Mouse (Mus musculus) kidney, embryonic 16.5 days (tissue): ENCODE data around the gene Mup22. TPM values are rescaled to one million over a fixed set of nuclear protein-coding genes. Genes with fewer than 3 reads are reported as not detected.
"Not testable (repeated sequence)": the region's sequence is repeated elsewhere in the genome, so short reads cannot be mapped to it uniquely, and the experiment has no call there.

Experiments used
- ATAC-seq: fragments of 200-750 bp; cut with Nextera tagmentation; 2 replicates; pipeline ENCODE4 v1.8.0; 2017; ENCODE audit warnings: moderate TSS enrichment; ENCODE audit not compliant: low FRiP score, low TSS enrichment
- H3K27ac ChIP-seq: fragments of 300-500 bp; sonication (generic); 2 replicates; pipeline ENCODE4 v1.5.1; 2014; ENCODE audit warnings: low read length
- H3K27me3 ChIP-seq: fragments of 300-500 bp; sonication (generic); 2 replicates; pipeline ENCODE4 v1.6.1; 2014; ENCODE audit warnings: low read length, control low read depth, mixed read lengths; ENCODE audit not compliant: insufficient read depth
- H3K36me3 ChIP-seq: fragments of 300-500 bp; sonication (generic); 2 replicates; pipeline ENCODE4 v1.6.1; 2014; ENCODE audit warnings: low read length, control low read depth, mixed read lengths; ENCODE audit not compliant: insufficient read depth
- H3K4me1 ChIP-seq: fragments of 300-500 bp; sonication (generic); 2 replicates; pipeline ENCODE4 v1.6.1; 2014; ENCODE audit warnings: low read length, control low read depth, mixed read lengths; ENCODE audit not compliant: insufficient read depth
- H3K4me2 ChIP-seq: fragments of 300-500 bp; sonication (generic); replicated peaks from 2 replicates; pipeline ENCODE4 v1.6.1; 2014; ENCODE audit warnings: low read depth, low read length
- H3K4me3 ChIP-seq: fragments of 300-500 bp; sonication (generic); 2 replicates; pipeline ENCODE4 v1.5.1; 2014; ENCODE audit warnings: mild to moderate bottlenecking, low read length
- H3K9ac ChIP-seq: fragments of 300-500 bp; sonication (generic); replicated peaks from 2 replicates; pipeline ENCODE4 v1.6.1; 2014; ENCODE audit warnings: low read length
- H3K9me3 ChIP-seq: fragments of 300-500 bp; sonication (generic); 2 replicates; pipeline ENCODE4 v1.6.1; 2016; ENCODE audit warnings: low read length, control low read depth
- WGBS: fragments of 180-500 bp; shearing (Covaris S2); extraction: QIAGEN DNeasy Blood & Tissue Kit; methylation state at CpG from one replicate; pipeline ENCODE4 v1.1.7; 2014; 5-methylcytosine and 5-hydroxymethylcytosine counted together
- polyA plus RNA-seq: library from polyadenylated mRNA; unstranded; fragments of >200 nt; fragmentation: Nextera tagmentation; extraction: Ambion mirVana; gene quantifications from 2 replicates; pipeline ENCODE4 v1.2.1, GENCODE M21; 2015

The Mup22 gene
- not detected in 2 replicates for polyA plus RNA-seq

DNA sequence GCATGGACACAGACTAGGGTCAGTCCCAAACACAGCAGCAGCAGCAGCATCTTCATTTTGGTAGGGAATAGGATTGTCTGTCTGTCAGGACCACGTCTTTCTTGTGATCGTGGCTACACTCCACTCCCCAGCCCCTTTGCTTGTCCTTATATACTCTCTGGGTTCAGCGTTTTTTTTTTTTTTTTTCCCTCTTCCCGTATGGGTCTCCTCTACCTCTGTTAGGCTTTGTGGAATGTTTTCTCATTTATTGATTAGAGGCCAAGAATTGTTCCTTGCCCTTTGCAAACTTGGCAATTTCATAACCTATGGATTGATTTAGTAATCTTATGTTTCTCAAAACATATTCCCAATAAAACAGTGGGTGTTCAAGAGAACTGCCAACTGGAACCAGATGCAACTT lies at the start of gene Mup22:
Gene Mup22 (minus strand): TSS at position 101 of the 400 bp plus-strand sequence.
- H3K4me3 ChIP-seq, H3K27ac ChIP-seq, H3K9me3 ChIP-seq, H3K36me3 ChIP-seq, H3K4me2 ChIP-seq, ATAC-seq, H3K9ac ChIP-seq, H3K4me1 ChIP-seq, H3K27me3 ChIP-seq: not testable (repeated sequence)
- 85% methylated on average over 3 of the region's 4 CpGs for WGBS

DNA sequence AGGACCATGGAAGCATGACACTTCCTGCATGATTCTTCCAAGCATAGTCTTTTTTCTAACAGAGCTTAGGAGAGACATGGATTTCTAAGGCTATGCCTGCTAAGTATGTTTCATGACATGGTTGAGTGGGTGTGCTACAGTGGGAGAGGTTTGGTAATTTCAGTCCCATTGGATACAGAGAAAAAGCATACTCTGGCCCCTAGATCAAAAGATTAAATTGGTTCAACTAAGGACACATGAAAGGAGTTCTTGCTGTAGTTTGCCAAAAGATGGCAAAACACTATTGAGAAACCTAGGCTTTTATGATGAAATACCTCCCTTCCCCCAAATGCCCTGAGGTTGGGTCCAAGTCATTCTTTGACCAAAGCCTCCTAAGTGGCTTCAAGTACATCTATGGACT lies 19.6 kb upstream of the Mup22 start:
- not testable (repeated sequence) for H3K36me3 ChIP-seq, H3K27me3 ChIP-seq, H3K9me3 ChIP-seq, H3K4me2 ChIP-seq, H3K4me1 ChIP-seq, H3K9ac ChIP-seq, H3K4me3 ChIP-seq, ATAC-seq, H3K27ac ChIP-seq

Other genes with a start within 250 kb of the Mup22 start
- not detected in 2 replicates for gene Mup10, start 239.3 kb downstream of the Mup22 start, polyA plus RNA-seq
- gene Mup11, start 159.1 kb downstream of the Mup22 start, polyA plus RNA-seq: not detected in 2 replicates
- not detected in 2 replicates for gene Mup12, start 80.1 kb downstream of the Mup22 start, polyA plus RNA-seq